Mouse (Mus musculus): ENCODE data around the gene Sart3.

- TF ChIP-seq CTCF (IDR thresholded peaks at IDR 0.05; ENCODE audit: borderline replicate concordance, control insufficient read depth, extremely low read depth, insufficient read depth, low read length, poor library complexity) = no peak
- no peak for TF ChIP-seq POLR2A (IDR thresholded peaks at IDR 0.05; ENCODE audit: control insufficient read depth, extremely low read depth, insufficient read depth, low read length, poor library complexity)
Measured at GRCm38 (mm10) chr5:113790453-113791196, 18.3 kb upstream of the Sart3 start.
